Mouse (Mus musculus): ENCODE data around the gene Zfp616.

Zfp616 gene

GRCm38 (mm10) chr11:74069655-74070054 is at the start of gene Zfp616:
TSS of gene Zfp616 (plus strand) at chr11:74069955.
- DNase-seq (ENCODE audit: extremely low read depth, low read depth, low spot score) = no peak

GRCm38 (mm10) chr11:74051347-74051746 is 18.4 kb upstream of the Zfp616 start:
- no peak for DNase-seq (ENCODE audit: extremely low read depth, low read depth, low spot score)

- DNase-seq (ENCODE audit: extremely low read depth, low read depth, low spot score) = no peak
Observed at GRCm38 (mm10) chr11:74056451-74056850, 13.3 kb upstream of the Zfp616 start, which contains the start of the genes Olfr139 and Olfr399. TSS of gene Olfr139 (minus strand) at chr11:74056551. TSS of gene Olfr399 (minus strand) at chr11:74056615.

GRCm38 (mm10) chr11:74100724-74101123 is 31.0 kb downstream of the Zfp616 start:
- DNase-seq (ENCODE audit: extremely low read depth, low read depth, low spot score) = no peak

GRCm38 (mm10) chr11:74101507-74101906 is 31.8 kb downstream of the Zfp616 start:
- DNase-seq (ENCODE audit: extremely low read depth, low read depth, low spot score) = no peak

- DNase-seq (ENCODE audit: extremely low read depth, low read depth, low spot score) = no peak
Observed at GRCm38 (mm10) chr11:74105066-74105465, 35.3 kb downstream of the Zfp616 start.

- DNase-seq (ENCODE audit: extremely low read depth, low read depth, low spot score) = no peak
Observed at GRCm38 (mm10) chr11:74113412-74113811, 43.7 kb downstream of the Zfp616 start, which contains the start of gene Olfr401. TSS of gene Olfr401 (plus strand) at chr11:74113712.

All from fat pad, adult 2 months (tissue).